Mouse (Mus musculus) limb, embryonic 15.5 days (tissue): ENCODE measurements around the gene Fam234b. TPM values are rescaled to one million over a fixed set of nuclear protein-coding genes. Genes with fewer than 3 reads are reported as not detected.

Experiments
- ATAC-seq: fragments of 200-750 bp; cut with Nextera tagmentation; 2 replicates; pipeline ENCODE4 v1.8.0; 2017; ENCODE audit warnings: low read depth, moderate TSS enrichment; ENCODE audit not compliant: insufficient number of reproducible peaks, low FRiP score, low TSS enrichment
- H3K27ac ChIP-seq: fragments of 300-500 bp; sonication (generic); 2 replicates; pipeline ENCODE4 v1.5.1; 2015; ENCODE audit warnings: moderate library complexity, mild to moderate bottlenecking, inconsistent platforms
- H3K27me3 ChIP-seq: fragments of 300-500 bp; sonication (generic); 2 replicates; pipeline ENCODE4 v1.6.1; 2015; ENCODE audit warnings: inconsistent platforms
- H3K36me3 ChIP-seq: fragments of 300-500 bp; sonication (generic); 2 replicates; pipeline ENCODE4 v1.6.1; 2015; ENCODE audit warnings: inconsistent platforms
- H3K4me1 ChIP-seq: fragments of 300-500 bp; sonication (generic); 2 replicates; pipeline ENCODE4 v1.6.1; 2015; ENCODE audit warnings: inconsistent platforms
- H3K4me2 ChIP-seq: fragments of 300-500 bp; sonication (generic); 2 replicates; pipeline ENCODE4 v1.6.1; 2015; ENCODE audit warnings: mild to moderate bottlenecking, inconsistent platforms
- H3K4me3 ChIP-seq: fragments of 300-500 bp; sonication (generic); 2 replicates; pipeline ENCODE4 v1.5.1; 2015; ENCODE audit warnings: mild to moderate bottlenecking, inconsistent platforms
- H3K9ac ChIP-seq: fragments of 300-500 bp; sonication (generic); 2 replicates; pipeline ENCODE4 v1.6.1; 2015; ENCODE audit warnings: inconsistent platforms
- H3K9me3 ChIP-seq: fragments of 300-500 bp; sonication (generic); 2 replicates; pipeline ENCODE4 v1.6.1; 2016; ENCODE audit warnings: inconsistent platforms
- WGBS: fragments of 180-500 bp; shearing (Covaris S2); methylation state at CpG from one replicate; pipeline ENCODE4 v1.1.7; 2015; 5-methylcytosine and 5-hydroxymethylcytosine counted together
- polyA plus RNA-seq: library from polyadenylated mRNA; unstranded; fragments of >200 nt; fragmentation: Nextera tagmentation; extraction: Ambion mirVana; gene quantifications from 2 replicates; pipeline ENCODE4 v1.2.1, GENCODE M21; 2015

Gene Fam234b
- polyA plus RNA-seq, 1 experiment from 2014 or later, result 23.8 TPM

GRCm38 (mm10) chr6:135202668-135203067, 4.9 kb downstream of the Fam234b start:
- WGBS, result 84% methylated on average over 6 of the region's 6 CpGs

GRCm38 (mm10) chr6:135203737-135204136, 6.0 kb downstream of the Fam234b start:
- H3K9me3 ChIP-seq, result no peaks in the 10 kb centered on the region
- H3K27ac ChIP-seq, result no peak overlapping the region
- no peak overlapping the region for H3K9ac ChIP-seq
- H3K27me3 ChIP-seq, result no peaks in the 10 kb centered on the region
- ATAC-seq, result no peak
- WGBS, result 58% methylated on average over 6 of the region's 6 CpGs
- H3K4me3 ChIP-seq, result no peak overlapping the region
- no peaks in the 10 kb centered on the region for H3K36me3 ChIP-seq
- no peak overlapping the region for H3K4me2 ChIP-seq
- H3K4me1 ChIP-seq, result peaks cover 8% of the 10 kb centered on the region; the same call in 1 of the 2 replicates

More at GRCm38 (mm10) chr6:135202668-135203067, 4.9 kb downstream of the Fam234b start:
- Histone ChIP-seq H3K27me3 (no peaks in the 10 kb centered on the region), H3K27ac (no peak overlapping the region), H3K4me1 (peaks cover 14% of the 10 kb centered on the region), H3K9me3 (no peaks in the 10 kb centered on the region), H3K4me3 (no peak overlapping the region), H3K4me2 (no peak overlapping the region), H3K9ac (no peak overlapping the region), H3K36me3 (no peaks in the 10 kb centered on the region)
- no peak for ATAC-seq

- Histone ChIP-seq H3K9me3 (no peaks in the 10 kb centered on the region), H3K36me3 (peaks cover 5% of the 10 kb centered on the region; the same call in 1 of the 2 replicates), H3K4me1 (0 out of 2 replicates have a peak, but pooled peaks cover 3% of the 10 kb centered on the region), H3K4me2 (no peak overlapping the region), H3K27me3 (no peaks in the 10 kb centered on the region), H3K4me3 (no peak overlapping the region), H3K27ac (no peak overlapping the region), H3K9ac (no peak overlapping the region)
- ATAC-seq, result no peak
- WGBS, result 74% methylated on average over 4 of the region's 4 CpGs
These were observed 7.1 kb downstream of the Fam234b start for GRCm38 (mm10) chr6:135204869-135205268.

GRCm38 (mm10) chr6:135205802-135206201, 8.0 kb downstream of the Fam234b start:
- H3K4me3 ChIP-seq, result no peak overlapping the region
- H3K4me1 ChIP-seq, result 0 out of 2 replicates have a peak, but pooled peaks cover 3% of the 10 kb centered on the region
- H3K27ac ChIP-seq, result no peak overlapping the region
- no peaks in the 10 kb centered on the region for H3K27me3 ChIP-seq
- no peaks in the 10 kb centered on the region for H3K9me3 ChIP-seq
- 80% methylated on average over 4 of the region's 4 CpGs for WGBS
- no peak overlapping the region for H3K9ac ChIP-seq
- no peak overlapping the region for H3K4me2 ChIP-seq
- H3K36me3 ChIP-seq, result peaks cover 12% of the 10 kb centered on the region; the same call in 1 of the 2 replicates
- ATAC-seq, result no peak

GRCm38 (mm10) chr6:135206909-135207308, 9.1 kb downstream of the Fam234b start:
- no peak for ATAC-seq
- no peak overlapping the region for H3K9ac ChIP-seq
- no peaks in the 10 kb centered on the region for H3K27me3 ChIP-seq
- H3K36me3 ChIP-seq, result peaks cover 18% of the 10 kb centered on the region; the same call in 1 of the 2 replicates
- H3K4me1 ChIP-seq, result 0 out of 2 replicates have a peak, but pooled peaks cover 3% of the 10 kb centered on the region
- H3K9me3 ChIP-seq, result no peaks in the 10 kb centered on the region
- no peak overlapping the region for H3K27ac ChIP-seq
- no peak overlapping the region for H3K4me3 ChIP-seq
- WGBS, result 81% methylated on average over 8 of the region's 8 CpGs
- no peak overlapping the region for H3K4me2 ChIP-seq

- Histone ChIP-seq H3K36me3 (peaks cover 41% of the 10 kb centered on the region), H3K4me2 (no peak overlapping the region), H3K9me3 (no peaks in the 10 kb centered on the region), H3K27me3 (no peaks in the 10 kb centered on the region), H3K4me3 (no peak overlapping the region), H3K4me1 (no peaks in the 10 kb centered on the region), H3K27ac (no peak overlapping the region), H3K9ac (no peak overlapping the region)
- ATAC-seq, result no peak
- WGBS, result 77% methylated on average over 7 of the region's 7 CpGs
These were observed 13.4 kb downstream of the Fam234b start for GRCm38 (mm10) chr6:135211169-135211568.

- Histone ChIP-seq H3K9me3 (no peaks in the 10 kb centered on the region), H3K36me3 (peaks cover 47% of the 10 kb centered on the region), H3K4me3 (no peak overlapping the region), H3K4me1 (no peaks in the 10 kb centered on the region), H3K9ac (no peak overlapping the region), H3K27ac (no peak overlapping the region), H3K27me3 (no peaks in the 10 kb centered on the region), H3K4me2 (no peak overlapping the region)
- WGBS, result 68% methylated on average over 2 of the region's 2 CpGs
- no peak for ATAC-seq
These were observed 14.9 kb downstream of the Fam234b start for GRCm38 (mm10) chr6:135212666-135213065.

- H3K4me3 ChIP-seq, result no peak overlapping the region
- H3K4me2 ChIP-seq, result no peak overlapping the region
- no peak overlapping the region for H3K9ac ChIP-seq
- no peak for ATAC-seq
- H3K9me3 ChIP-seq, result no peaks in the 10 kb centered on the region
- H3K27me3 ChIP-seq, result no peaks in the 10 kb centered on the region
- peak overlapping the region; percentile 47 for H3K27ac ChIP-seq
- 37% methylated on average over 8 of the region's 8 CpGs for WGBS
- peaks cover 8% of the 10 kb centered on the region; the same call in 1 of the 2 replicates for H3K4me1 ChIP-seq
- H3K36me3 ChIP-seq, result peaks cover 36% of the 10 kb centered on the region
These were observed 20.6 kb downstream of the Fam234b start for GRCm38 (mm10) chr6:135218330-135218729.

GRCm38 (mm10) chr6:135219916-135220315, 22.1 kb downstream of the Fam234b start:
- Histone ChIP-seq H3K9me3 (no peaks in the 10 kb centered on the region), H3K9ac (no peak overlapping the region), H3K4me3 (no peak overlapping the region), H3K27ac (0 out of 2 replicates have a peak overlapping the region, but pooled peaks have one; percentile 33), H3K4me1 (peaks cover 11% of the 10 kb centered on the region; the same call in 1 of the 2 replicates), H3K36me3 (peaks cover 22% of the 10 kb centered on the region), H3K4me2 (no peak overlapping the region), H3K27me3 (no peaks in the 10 kb centered on the region)
- 81% methylated on average over 5 of the region's 5 CpGs for WGBS
- ATAC-seq, result no peak

GRCm38 (mm10) chr6:135223786-135224416, 26.1 kb downstream of the Fam234b start:
- Histone ChIP-seq H3K4me1 (peaks cover 12% of the 10 kb centered on the region), H3K9me3 (no peaks in the 10 kb centered on the region), H3K27me3 (no peaks in the 10 kb centered on the region), H3K27ac (peak overlapping the region; percentile 28; the same call in 1 of the 2 replicates), H3K36me3 (peaks cover 24% of the 10 kb centered on the region), H3K4me3 (no peak overlapping the region), H3K9ac (no peak overlapping the region), H3K4me2 (no peak overlapping the region)
- 63% methylated on average over 6 of the region's 6 CpGs for WGBS
- 0 out of 2 replicates have a peak, but pooled peaks have one; percentile 27 for ATAC-seq

GRCm38 (mm10) chr6:135228465-135228941, 30.7 kb downstream of the Fam234b start:
- H3K4me1 ChIP-seq, result peaks cover 7% of the 10 kb centered on the region
- no peak for ATAC-seq
- no peaks in the 10 kb centered on the region for H3K27me3 ChIP-seq
- H3K4me3 ChIP-seq, result no peak overlapping the region
- peaks cover 48% of the 10 kb centered on the region for H3K36me3 ChIP-seq
- WGBS, result 58% methylated on average over 10 of the region's 10 CpGs
- no peaks in the 10 kb centered on the region for H3K9me3 ChIP-seq
- H3K9ac ChIP-seq, result no peak overlapping the region
- no peak overlapping the region for H3K4me2 ChIP-seq
- H3K27ac ChIP-seq, result no peak overlapping the region

- Histone ChIP-seq H3K9ac (no peak overlapping the region), H3K27me3 (no peaks in the 10 kb centered on the region), H3K4me2 (no peak overlapping the region), H3K4me1 (peaks cover 4% of the 10 kb centered on the region), H3K27ac (no peak overlapping the region), H3K4me3 (no peak overlapping the region), H3K36me3 (peaks cover 62% of the 10 kb centered on the region), H3K9me3 (no peaks in the 10 kb centered on the region)
- ATAC-seq, result no peak
- WGBS, result 79% methylated on average over 6 of the region's 6 CpGs
These were observed 32.8 kb downstream of the Fam234b start for GRCm38 (mm10) chr6:135230586-135230985.
